Mouse (Mus musculus): ENCODE data around the gene Frk. TPM values are rescaled to one million over a fixed set of nuclear protein-coding genes. Genes with fewer than 3 reads are reported as not detected.

Frk gene
- polyA plus RNA-seq, 1 experiment from 2014 or later = 10.2 TPM

DNA sequence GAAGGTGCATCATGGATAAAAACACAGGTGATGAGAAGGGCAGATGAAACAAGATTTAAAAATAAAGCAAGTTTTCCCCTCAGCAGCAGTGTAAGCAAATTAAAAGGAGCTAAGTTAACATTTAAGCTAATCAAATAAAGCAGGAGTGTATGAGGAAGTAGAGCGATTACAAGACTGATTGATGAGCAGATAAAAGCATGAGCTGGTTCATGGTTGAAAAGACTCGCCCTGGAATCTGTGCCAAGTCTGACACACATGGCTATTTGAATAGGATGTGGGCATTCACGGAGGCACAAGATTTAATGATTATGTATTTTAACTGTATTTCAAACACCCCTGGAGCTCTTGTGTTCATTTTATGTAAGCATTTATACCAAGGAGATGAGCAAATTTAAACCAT is 28.0 kb downstream of the Frk start:
- Histone ChIP-seq H3K4me2 (no peak overlapping the region), H3K9ac (no peak overlapping the region), H3K9me3 (no peaks in the 10 kb centered on the region), H3K4me1 (no peaks in the 10 kb centered on the region), H3K27ac (no peak overlapping the region), H3K27me3 (no peaks in the 10 kb centered on the region), H3K36me3 (no peaks in the 10 kb centered on the region), H3K4me3 (no peak overlapping the region)
- WGBS = 22% methylated on average over 3 of the region's 3 CpGs
- ATAC-seq (ENCODE audit: borderline replicate concordance, extremely low read depth, low FRiP score, low TSS enrichment) = no peak

DNA sequence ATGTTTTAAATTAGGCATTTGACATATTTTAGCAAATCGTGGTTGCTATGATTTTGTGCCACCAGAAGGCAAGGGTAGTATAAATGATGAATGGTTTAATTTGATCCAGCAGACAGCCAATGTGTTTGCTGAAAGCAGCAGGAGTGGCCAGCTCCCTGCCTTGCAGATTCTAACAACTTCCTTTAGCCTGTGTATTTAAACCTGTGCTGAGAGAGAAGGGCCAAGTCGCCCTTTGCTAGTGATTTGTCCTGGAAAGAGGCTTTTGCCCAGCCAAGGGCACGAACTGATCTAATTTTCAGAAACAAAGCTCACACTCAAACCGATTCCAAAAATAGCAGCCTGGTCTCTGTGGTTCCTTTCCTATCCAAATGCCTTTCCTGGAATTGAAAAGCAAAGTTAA is 29.4 kb downstream of the Frk start:
- WGBS = 24% methylated on average over 4 of the region's 4 CpGs
- H3K4me3 ChIP-seq = no peak overlapping the region
- H3K4me2 ChIP-seq = no peak overlapping the region
- no peaks in the 10 kb centered on the region for H3K27me3 ChIP-seq
- no peaks in the 10 kb centered on the region for H3K9me3 ChIP-seq
- no peaks in the 10 kb centered on the region for H3K36me3 ChIP-seq
- H3K27ac ChIP-seq = no peak overlapping the region
- no peaks in the 10 kb centered on the region for H3K4me1 ChIP-seq
- H3K9ac ChIP-seq = no peak overlapping the region
- ATAC-seq (ENCODE audit: borderline replicate concordance, extremely low read depth, low FRiP score, low TSS enrichment) = no peak

DNA sequence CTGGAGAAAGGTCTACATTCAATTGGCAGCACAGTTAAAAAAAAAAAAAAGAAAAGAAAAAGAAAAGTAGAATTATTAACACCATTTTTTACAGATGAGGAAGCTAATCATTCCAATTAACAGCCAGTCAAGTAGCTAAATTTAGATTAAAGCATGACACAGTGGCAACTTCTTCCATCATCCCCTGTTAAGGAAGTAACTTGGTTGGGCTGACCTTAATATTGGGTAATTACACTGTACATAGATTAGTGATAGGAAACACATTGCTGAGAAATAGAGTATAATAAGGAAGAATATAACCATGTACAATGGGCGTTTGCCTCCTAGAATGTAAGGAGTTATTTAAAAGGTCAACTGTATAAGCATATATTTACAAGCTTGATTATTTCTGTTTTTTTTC is 42.4 kb downstream of the Frk start:
- Histone ChIP-seq H3K4me1 (no peaks in the 10 kb centered on the region), H3K4me2 (no peak overlapping the region), H3K4me3 (no peak overlapping the region), H3K27me3 (no peaks in the 10 kb centered on the region), H3K9ac (no peak overlapping the region), H3K27ac (no peak overlapping the region), H3K36me3 (no peaks in the 10 kb centered on the region), H3K9me3 (no peaks in the 10 kb centered on the region)
- WGBS = 82% methylated on average over 1 of the region's 1 CpGs
- ATAC-seq (ENCODE audit: borderline replicate concordance, extremely low read depth, low FRiP score, low TSS enrichment) = no peak

DNA sequence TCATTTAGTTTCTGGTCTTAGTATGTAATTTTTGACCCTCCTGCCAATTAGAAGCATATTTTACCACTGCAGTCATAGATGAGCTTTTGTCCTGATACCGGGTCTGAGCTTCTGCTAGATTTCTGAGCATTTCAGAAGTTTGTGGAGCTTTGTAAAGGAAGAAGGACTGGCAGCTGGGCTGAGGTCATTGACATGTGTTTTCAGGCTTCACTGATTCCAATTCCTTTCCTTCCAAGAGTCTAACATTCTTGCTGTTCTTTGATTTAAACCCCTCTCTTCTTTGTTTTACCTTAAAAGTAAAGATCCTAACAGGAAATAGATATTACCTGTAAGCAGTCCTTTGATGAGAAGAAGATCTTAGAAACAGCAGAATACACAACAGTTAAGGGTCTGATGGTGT is 48.6 kb downstream of the Frk start:
- Histone ChIP-seq H3K4me3 (no peak overlapping the region), H3K27me3 (no peaks in the 10 kb centered on the region), H3K9ac (no peak overlapping the region), H3K36me3 (no peaks in the 10 kb centered on the region), H3K4me1 (no peaks in the 10 kb centered on the region), H3K4me2 (no peak overlapping the region), H3K27ac (no peak overlapping the region), H3K9me3 (no peaks in the 10 kb centered on the region)
- no peak for ATAC-seq (ENCODE audit: borderline replicate concordance, extremely low read depth, low FRiP score, low TSS enrichment)
- 78% methylated on average over 1 of the region's 1 CpGs for WGBS

DNA sequence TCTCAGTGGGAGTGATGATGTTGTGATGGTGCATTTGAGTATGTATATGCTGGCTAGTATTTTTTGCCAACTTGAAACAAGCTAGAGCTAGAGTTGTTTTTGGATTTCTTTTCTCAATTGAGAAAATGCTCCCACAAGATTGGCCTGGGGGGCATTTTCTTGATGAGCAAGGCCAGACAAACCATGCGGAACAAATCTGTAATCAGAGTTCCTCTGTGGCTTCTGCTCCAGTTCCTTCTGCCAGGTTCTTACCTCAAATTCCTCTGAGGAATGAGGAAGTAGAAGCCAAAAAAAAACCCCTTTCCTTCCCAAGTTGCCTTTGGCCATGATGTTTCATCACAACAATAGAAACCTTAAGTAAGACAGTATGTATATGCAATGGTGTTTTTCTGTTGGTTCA is 49.3 kb downstream of the Frk start:
- H3K36me3 ChIP-seq = no peaks in the 10 kb centered on the region
- no peak overlapping the region for H3K4me3 ChIP-seq
- H3K9ac ChIP-seq = no peak overlapping the region
- no peak overlapping the region for H3K4me2 ChIP-seq
- no peaks in the 10 kb centered on the region for H3K9me3 ChIP-seq
- H3K27ac ChIP-seq = no peak overlapping the region
- ATAC-seq (ENCODE audit: borderline replicate concordance, extremely low read depth, low FRiP score, low TSS enrichment) = no peak
- 88% methylated on average over 1 of the region's 1 CpGs for WGBS
- no peaks in the 10 kb centered on the region for H3K27me3 ChIP-seq
- no peaks in the 10 kb centered on the region for H3K4me1 ChIP-seq

DNA sequence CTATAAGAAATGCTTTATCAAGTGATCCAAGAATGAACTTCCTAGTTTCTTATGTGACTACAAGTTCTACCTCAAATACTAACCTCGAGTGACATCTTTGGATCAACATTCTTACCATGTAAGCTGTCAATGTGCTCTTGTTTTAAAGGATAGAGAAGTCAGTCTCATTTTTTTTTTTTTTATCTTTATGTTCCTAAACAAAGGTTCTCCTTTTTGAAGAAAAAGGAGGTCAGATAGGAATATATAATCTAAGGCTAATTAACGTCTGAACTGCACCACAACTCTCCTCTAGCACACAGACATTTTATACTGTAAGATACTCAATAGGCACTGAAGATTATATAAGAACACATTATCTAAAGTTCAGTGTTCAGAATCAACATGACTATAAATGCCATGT is 57.5 kb downstream of the Frk start:
- no peaks in the 10 kb centered on the region for H3K4me1 ChIP-seq

DNA sequence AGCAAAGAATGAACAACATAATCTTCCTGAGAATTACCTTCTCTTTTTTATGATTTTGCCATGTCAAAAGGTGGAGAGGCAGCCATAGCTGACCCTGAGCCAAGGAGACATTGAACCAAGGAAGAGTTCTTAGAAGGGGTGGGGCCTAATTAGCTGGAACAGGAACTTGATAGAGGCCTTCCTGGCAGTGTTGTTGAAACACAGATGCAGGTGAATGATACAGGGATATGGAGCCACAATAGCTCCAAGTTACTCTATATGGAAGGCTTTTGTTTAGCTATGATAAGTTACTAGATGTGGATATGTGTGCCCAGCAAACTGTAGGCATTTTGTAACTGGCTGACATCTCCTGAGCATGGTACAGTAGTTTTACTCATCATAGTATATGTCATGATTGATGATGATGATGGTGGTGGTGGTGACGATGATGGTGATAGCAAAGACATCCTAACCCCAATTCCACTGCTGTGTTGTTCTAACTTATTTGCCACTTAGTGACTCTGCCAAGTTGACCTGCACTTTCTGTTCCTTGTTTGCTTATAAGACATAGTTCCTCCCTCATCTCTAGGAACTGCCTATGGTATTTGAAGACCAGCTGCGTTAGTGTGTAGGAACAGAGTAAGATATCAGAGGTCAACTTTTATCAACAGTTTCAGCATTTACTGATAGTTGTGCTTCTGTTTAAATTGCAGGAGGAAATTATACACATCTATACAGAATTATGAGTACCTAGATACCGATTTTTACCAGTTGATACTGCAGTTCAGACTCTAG is 58.7 kb downstream of the Frk start:
- H3K9ac ChIP-seq = no peak overlapping the region
- no peaks in the 10 kb centered on the region for H3K4me1 ChIP-seq
- H3K36me3 ChIP-seq = no peaks in the 10 kb centered on the region
- 69% methylated on average over 3 of the region's 3 CpGs for WGBS
- no peak for ATAC-seq (ENCODE audit: borderline replicate concordance, extremely low read depth, low FRiP score, low TSS enrichment)
- no peak overlapping the region for H3K4me2 ChIP-seq
- H3K9me3 ChIP-seq = no peaks in the 10 kb centered on the region
- H3K27ac ChIP-seq = no peak overlapping the region
- no peaks in the 10 kb centered on the region for H3K27me3 ChIP-seq
- no peak overlapping the region for H3K4me3 ChIP-seq

More for the DNA sequence above, 57.5 kb downstream of the Frk start:
- no peak overlapping the region for H3K4me2 ChIP-seq
- H3K36me3 ChIP-seq = no peaks in the 10 kb centered on the region
- H3K4me3 ChIP-seq = no peak overlapping the region
- H3K27me3 ChIP-seq = no peaks in the 10 kb centered on the region
- no peaks in the 10 kb centered on the region for H3K9me3 ChIP-seq
- ATAC-seq (ENCODE audit: borderline replicate concordance, extremely low read depth, low FRiP score, low TSS enrichment) = no peak
- H3K27ac ChIP-seq = no peak overlapping the region
- no peak overlapping the region for H3K9ac ChIP-seq
- 70% methylated on average over 2 of the region's 2 CpGs for WGBS

DNA sequence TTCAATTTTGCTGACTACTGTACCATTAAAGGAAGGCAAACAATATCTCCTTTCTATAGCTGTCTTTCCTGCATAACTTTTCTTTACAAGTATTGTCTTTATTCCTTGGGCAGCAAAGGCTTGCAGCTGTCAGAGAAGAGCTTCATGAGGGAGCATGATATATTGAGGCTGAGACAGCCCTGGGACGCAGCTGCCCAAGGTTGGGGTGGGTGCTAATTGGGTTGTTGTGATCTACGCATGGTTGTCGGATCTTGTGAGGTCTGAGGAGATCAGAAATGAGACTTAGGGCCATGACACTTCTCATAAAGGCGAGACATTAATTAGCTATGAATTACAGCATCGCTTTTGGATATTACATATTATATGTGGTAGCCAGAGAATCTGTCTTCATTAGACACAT is 67.4 kb downstream of the Frk start:
- no peak overlapping the region for H3K27ac ChIP-seq
- H3K4me1 ChIP-seq = no peaks in the 10 kb centered on the region
- H3K36me3 ChIP-seq = no peaks in the 10 kb centered on the region
- no peak overlapping the region for H3K9ac ChIP-seq
- WGBS = 80% methylated on average over 5 of the region's 5 CpGs
- no peak overlapping the region for H3K4me3 ChIP-seq
- ATAC-seq (ENCODE audit: borderline replicate concordance, extremely low read depth, low FRiP score, low TSS enrichment) = no peak
- no peaks in the 10 kb centered on the region for H3K27me3 ChIP-seq
- H3K9me3 ChIP-seq = no peaks in the 10 kb centered on the region
- H3K4me2 ChIP-seq = no peak overlapping the region

DNA sequence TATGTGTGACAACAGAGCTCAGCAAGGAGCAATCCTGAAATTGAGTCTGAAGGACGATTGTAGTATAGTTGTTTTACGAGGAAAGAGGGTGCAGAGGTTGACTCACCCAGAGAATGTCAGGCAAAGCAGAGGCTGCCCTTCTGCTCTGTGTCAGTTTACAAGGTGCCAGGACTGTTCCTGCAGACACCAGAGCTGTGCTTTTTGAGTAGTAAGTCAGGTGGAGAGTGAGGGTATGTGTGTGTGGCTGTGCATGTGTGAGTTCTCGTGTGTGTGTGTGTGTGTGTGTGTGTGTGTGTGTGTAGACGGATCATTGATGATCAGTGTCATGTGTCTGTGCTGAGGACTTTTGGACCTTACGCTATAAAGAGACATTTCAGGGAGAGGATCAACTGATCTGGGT is 68.4 kb downstream of the Frk start:
- Histone ChIP-seq H3K27ac (no peak overlapping the region), H3K27me3 (no peaks in the 10 kb centered on the region), H3K9ac (no peak overlapping the region), H3K9me3 (no peaks in the 10 kb centered on the region), H3K4me3 (no peak overlapping the region), H3K4me1 (no peaks in the 10 kb centered on the region), H3K4me2 (no peak overlapping the region), H3K36me3 (no peaks in the 10 kb centered on the region)
- WGBS = 78% methylated on average over 5 of the region's 5 CpGs
- no peak for ATAC-seq (ENCODE audit: borderline replicate concordance, extremely low read depth, low FRiP score, low TSS enrichment)

DNA sequence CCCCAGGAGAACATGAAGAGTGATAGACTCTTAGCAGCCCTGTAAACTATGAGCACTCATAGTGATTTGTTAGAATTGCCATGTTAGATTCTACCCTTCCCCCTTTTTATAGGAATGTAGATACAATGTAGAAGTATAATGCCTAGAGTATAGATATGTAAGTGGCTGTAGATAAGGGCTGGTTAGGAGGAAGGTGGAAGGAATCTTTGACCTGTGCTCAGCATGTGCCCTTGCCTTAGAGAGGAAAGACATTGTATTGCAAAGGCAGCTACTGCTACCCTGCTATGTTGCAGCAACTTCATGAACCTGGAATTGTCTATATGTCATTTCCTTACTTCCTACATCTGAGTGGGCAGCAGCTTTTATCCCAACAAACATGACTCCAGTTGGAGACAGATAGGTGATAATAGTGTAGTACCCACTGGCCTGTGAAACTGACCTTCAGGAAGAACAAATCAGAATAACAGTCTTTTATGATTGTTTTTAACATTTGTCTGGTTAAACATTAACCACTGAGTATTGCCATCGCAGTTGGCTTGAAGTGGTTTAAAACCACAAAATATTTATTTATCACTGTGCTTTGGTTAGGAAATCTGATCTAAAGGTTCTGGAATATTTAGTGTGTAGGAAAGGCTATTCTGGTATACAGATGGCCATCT is 80.4 kb downstream of the Frk start:
- no peak for ATAC-seq (ENCODE audit: borderline replicate concordance, extremely low read depth, low FRiP score, low TSS enrichment)
- H3K36me3 ChIP-seq = no peaks in the 10 kb centered on the region
- H3K27ac ChIP-seq = no peak overlapping the region
- H3K4me1 ChIP-seq = no peaks in the 10 kb centered on the region
- no peak overlapping the region for H3K4me2 ChIP-seq
- no peaks in the 10 kb centered on the region for H3K9me3 ChIP-seq
- H3K4me3 ChIP-seq = no peak overlapping the region
- no peak overlapping the region for H3K9ac ChIP-seq
- H3K27me3 ChIP-seq = no peaks in the 10 kb centered on the region
- WGBS = 86% methylated on average over 1 of the region's 1 CpGs

DNA sequence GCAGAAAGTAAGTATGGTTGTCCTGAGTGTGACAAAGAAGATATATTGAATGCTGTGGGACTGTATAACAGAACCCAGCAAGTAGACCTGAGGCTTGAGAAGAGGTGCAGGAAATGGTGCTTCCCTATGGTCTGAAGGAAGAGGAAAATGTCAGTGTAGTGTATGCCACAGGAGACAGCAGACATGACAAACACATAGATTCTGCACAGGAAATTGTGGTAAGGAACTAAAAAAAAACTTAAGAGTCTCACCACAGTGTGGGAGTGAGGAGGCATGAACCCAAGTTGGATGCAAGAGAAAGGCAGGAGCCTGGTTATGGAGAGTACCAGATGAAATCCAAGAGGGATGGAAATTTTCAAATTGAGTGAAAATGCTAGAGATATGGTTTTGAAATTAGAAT is 132.3 kb downstream of the Frk start:
- Histone ChIP-seq H3K9me3 (no peaks in the 10 kb centered on the region), H3K4me1 (no peaks in the 10 kb centered on the region), H3K4me3 (no peak overlapping the region), H3K9ac (no peak overlapping the region), H3K27me3 (no peaks in the 10 kb centered on the region), H3K4me2 (no peak overlapping the region), H3K27ac (no peak overlapping the region), H3K36me3 (no peaks in the 10 kb centered on the region)
- no peak for ATAC-seq (ENCODE audit: borderline replicate concordance, extremely low read depth, low FRiP score, low TSS enrichment)

DNA sequence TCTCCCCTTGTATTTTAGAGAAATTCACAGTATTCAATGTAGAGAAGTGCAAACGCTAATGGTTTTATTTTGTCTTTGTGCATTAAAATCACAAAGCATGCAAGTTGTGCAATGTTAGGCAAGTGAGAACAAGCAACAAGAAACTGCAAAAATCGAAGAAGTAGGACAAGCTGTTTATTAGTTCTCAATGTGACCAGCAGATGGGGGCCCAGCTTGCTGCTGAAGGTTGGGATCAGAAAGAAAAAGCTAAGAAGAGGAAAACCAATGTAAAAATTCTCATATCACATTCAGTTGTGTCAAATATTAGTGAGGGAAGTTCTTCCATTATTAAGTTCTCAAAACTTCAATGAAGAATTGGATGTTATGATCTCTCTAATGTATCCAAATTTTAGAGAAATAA is 134.0 kb downstream of the Frk start:
- H3K9ac ChIP-seq = no peak overlapping the region
- no peaks in the 10 kb centered on the region for H3K36me3 ChIP-seq
- WGBS = 59% methylated on average over 2 of the region's 2 CpGs
- no peaks in the 10 kb centered on the region for H3K9me3 ChIP-seq
- no peak overlapping the region for H3K4me2 ChIP-seq
- ATAC-seq (ENCODE audit: borderline replicate concordance, extremely low read depth, low FRiP score, low TSS enrichment) = no peak
- no peaks in the 10 kb centered on the region for H3K4me1 ChIP-seq
- H3K27ac ChIP-seq = no peak overlapping the region
- no peaks in the 10 kb centered on the region for H3K27me3 ChIP-seq
- no peak overlapping the region for H3K4me3 ChIP-seq

Data from lung, embryonic 15.5 days (tissue).